Mouse (Mus musculus) embryonic stem cell, embryonic (primary cell): Measurements from ENCODE around the gene Ccl6.

Experiments
- CTCF ChIA-PET, 4 experiments: fragments of 300-600 bp in 2 of 4; fragments of 350-600 bp in 2 of 4; sonication (Branson Sonifier 250); formaldehyde crosslinking; loops; one replicate each; lab custom pipeline; 2022; ENCODE audit warnings: inconsistent platforms in 2 of 4; lab: Charles Lee
- POLR2A ChIA-PET, 4 experiments: fragments of 300-600 bp in 2 of 4; fragments of 350-600 bp in 2 of 4; sonication (Branson Sonifier 250); formaldehyde crosslinking; loops; one replicate each; lab custom pipeline; 2022; ENCODE audit warnings: antibody characterized with exemption in 4 of 4, inconsistent platforms in 1 of 4; lab: Charles Lee

Ccl6 gene

GRCm38 (mm10) chr11:83592853-83593252 is at the start of gene Ccl6:
Ccl6 (minus strand) TSS chr11:83593087.
- ChIA-PET CTCF (interaction anchor here in 1 of 4 experiments (0.6 kb wide), 1 partner anchor 271 kb away, joined by 4 read pairs; no protein-coding TSS in a partner anchor), POLR2A (interaction anchor here in 2 of 4 experiments (0.7 to 1.3 kb wide), 4 partner anchors 9 to 12 kb away, joined by 3 to 5 read pairs (median 3); no protein-coding TSS in a partner anchor)

- POLR2A ChIA-PET = no interaction called here
- CTCF ChIA-PET = no interaction called here
Observed at GRCm38 (mm10) chr11:83641216-83641615, 48.3 kb upstream of the Ccl6 start.

- POLR2A ChIA-PET = interaction anchor here in 2 of 4 experiments (0.6 to 0.7 kb wide), 3 partner anchors 44 to 1907 kb away, joined by 3 to 5 read pairs (median 4); no protein-coding TSS in a partner anchor
- CTCF ChIA-PET = interaction anchor here (0.5 to 1.1 kb wide), 6 partner anchors 9 to 1899 kb away, joined by 3 to 7 read pairs (median 3); no protein-coding TSS in a partner anchor
Observed at GRCm38 (mm10) chr11:83640141-83640540, 47.3 kb upstream of the Ccl6 start.

- ChIA-PET CTCF (interaction anchor here (0.5 to 1.1 kb wide), 7 partner anchors 8 to 1898 kb away, joined by 3 to 7 read pairs (median 4); no protein-coding TSS in a partner anchor), POLR2A (interaction anchor here in 2 of 4 experiments (0.6 to 0.7 kb wide), 3 partner anchors 44 to 1907 kb away, joined by 3 to 5 read pairs (median 4); no protein-coding TSS in a partner anchor)
Observed at GRCm38 (mm10) chr11:83639533-83639932, 46.6 kb upstream of the Ccl6 start.

- ChIA-PET CTCF (no interaction called here), POLR2A (no interaction called here)
Observed at GRCm38 (mm10) chr11:83638934-83639333, 46.0 kb upstream of the Ccl6 start.

GRCm38 (mm10) chr11:83636742-83637235 is 43.9 kb upstream of the Ccl6 start:
- ChIA-PET POLR2A (interaction anchor here in 1 of 4 experiments (0.6 kb wide), 1 partner anchor 47 kb away, joined by 4 read pairs; no protein-coding TSS in a partner anchor), CTCF (no interaction called here)

GRCm38 (mm10) chr11:83634898-83635297 is 42.0 kb upstream of the Ccl6 start:
- CTCF ChIA-PET = no interaction called here
- POLR2A ChIA-PET = no interaction called here

GRCm38 (mm10) chr11:83634425-83634824 is 41.5 kb upstream of the Ccl6 start:
- ChIA-PET CTCF (no interaction called here), POLR2A (no interaction called here)

- POLR2A ChIA-PET = no interaction called here
- CTCF ChIA-PET = no interaction called here
Observed at GRCm38 (mm10) chr11:83632744-83633143, 39.9 kb upstream of the Ccl6 start.

GRCm38 (mm10) chr11:83631065-83631464 is 38.2 kb upstream of the Ccl6 start:
- CTCF ChIA-PET = interaction anchor here in 2 of 4 experiments (1.1 to 1.7 kb wide), 2 partner anchors 9 to 159 kb away, joined by 3 read pairs; no protein-coding TSS in a partner anchor

GRCm38 (mm10) chr11:83630630-83631029 is 37.7 kb upstream of the Ccl6 start:
- POLR2A ChIA-PET = interaction anchor here in 1 of 4 experiments (0.7 to 1.6 kb wide), 2 partner anchors 10 to 149 kb away, joined by 3 read pairs; no protein-coding TSS in a partner anchor
- CTCF ChIA-PET = interaction anchor here in 2 of 4 experiments (1.1 to 1.7 kb wide), 2 partner anchors 9 to 159 kb away, joined by 3 read pairs; no protein-coding TSS in a partner anchor

More at GRCm38 (mm10) chr11:83631065-83631464, 38.2 kb upstream of the Ccl6 start:
- POLR2A ChIA-PET = interaction anchor here in 1 of 4 experiments (0.7 to 1.6 kb wide), 2 partner anchors 10 to 150 kb away, joined by 3 read pairs; no protein-coding TSS in a partner anchor

GRCm38 (mm10) chr11:83628808-83629207 is 35.9 kb upstream of the Ccl6 start:
- ChIA-PET CTCF (no interaction called here), POLR2A (no interaction called here)

- CTCF ChIA-PET = interaction anchor here in 1 of 4 experiments (0.7 kb wide), 1 partner anchor 8 kb away, joined by 3 read pairs; no protein-coding TSS in a partner anchor
- POLR2A ChIA-PET = interaction anchor here in 1 of 4 experiments (0.7 kb wide), 1 partner anchor 16 kb away, joined by 4 read pairs; no protein-coding TSS in a partner anchor
Observed at GRCm38 (mm10) chr11:83623586-83623985, 30.7 kb upstream of the Ccl6 start.

- POLR2A ChIA-PET = interaction anchor here in 1 of 4 experiments (0.6 kb wide), 1 partner anchor 73 kb away, joined by 3 read pairs; no protein-coding TSS in a partner anchor
- CTCF ChIA-PET = no interaction called here
Observed at GRCm38 (mm10) chr11:83619037-83619436, 26.1 kb upstream of the Ccl6 start.

- ChIA-PET POLR2A (no interaction called here), CTCF (no interaction called here)
Observed at GRCm38 (mm10) chr11:83618238-83618637, 25.4 kb upstream of the Ccl6 start.

- POLR2A ChIA-PET = no interaction called here
- CTCF ChIA-PET = no interaction called here
Observed at GRCm38 (mm10) chr11:83616586-83616985, 23.7 kb upstream of the Ccl6 start.

GRCm38 (mm10) chr11:83610900-83611299 is 18.0 kb upstream of the Ccl6 start:
- CTCF ChIA-PET = no interaction called here
- POLR2A ChIA-PET = no interaction called here

- ChIA-PET CTCF (interaction anchor here in 1 of 4 experiments (0.6 kb wide), 1 partner anchor 715 kb away, joined by 3 read pairs; no protein-coding TSS in a partner anchor), POLR2A (no interaction called here)
Observed at GRCm38 (mm10) chr11:83606396-83606795, 13.5 kb upstream of the Ccl6 start.

GRCm38 (mm10) chr11:83605535-83605934 is 12.6 kb upstream of the Ccl6 start:
- ChIA-PET POLR2A (no interaction called here), CTCF (no interaction called here)

- ChIA-PET CTCF (no interaction called here), POLR2A (no interaction called here)
Observed at GRCm38 (mm10) chr11:83604698-83605097, 11.8 kb upstream of the Ccl6 start.
